Mouse (Mus musculus): ENCODE measurements around the gene Xaf1. TPM values are rescaled to one million over a fixed set of nuclear protein-coding genes. Genes with fewer than 3 reads are reported as not detected.
"Not testable (repeated sequence)": the region's sequence is repeated elsewhere in the genome, so short reads cannot be mapped to it uniquely, and the experiment has no call there.

The Xaf1 gene
- total RNA-seq, 2 experiments from 2014 or later = 8.9 to 10.7 TPM

GRCm38 (mm10) chr11:72308982-72309381, 7.6 kb downstream of the Xaf1 start:
- intact Hi-C loops (cut with DNase I) = no loop called here

GRCm38 (mm10) chr11:72310491-72310890, 9.1 kb downstream of the Xaf1 start:
- intact Hi-C loops (cut with DNase I) = no loop called here
- DNase-seq = no peak

More at GRCm38 (mm10) chr11:72308982-72309381, 7.6 kb downstream of the Xaf1 start:
- DNase-seq = no peak

GRCm38 (mm10) chr11:72311355-72312001, 10.0 kb downstream of the Xaf1 start:
- intact Hi-C loops (cut with DNase I) = no loop called here
- DNase-seq = no peak

GRCm38 (mm10) chr11:72314151-72314895, 12.9 kb downstream of the Xaf1 start, which contains the start of gene Fbxo39:
Fbxo39 (plus strand) TSS chr11:72314444.
- intact Hi-C loops (cut with DNase I) = no loop called here
- DNase-seq = peak in 1 of 2 experiments; percentile 16

GRCm38 (mm10) chr11:72318026-72318425, 16.6 kb downstream of the Xaf1 start:
- intact Hi-C loops (cut with DNase I) = no loop called here
- no peak for DNase-seq

- no peak for DNase-seq
- intact Hi-C loops (cut with DNase I) = loop anchor here (5.0 kb wide), 1 partner anchor 97 kb away; no protein-coding TSS in a partner anchor
These were observed 23.0 kb downstream of the Xaf1 start for GRCm38 (mm10) chr11:72324431-72324830.

- no peak for DNase-seq
- intact Hi-C loops (cut with DNase I) = no loop called here
These were observed 24.3 kb downstream of the Xaf1 start for GRCm38 (mm10) chr11:72325701-72326100.

GRCm38 (mm10) chr11:72332951-72333667, 31.7 kb downstream of the Xaf1 start:
- intact Hi-C loops (cut with DNase I) = no loop called here
- no peak for DNase-seq

- no peak for DNase-seq
- intact Hi-C loops (cut with DNase I) = no loop called here
These were observed 33.2 kb downstream of the Xaf1 start for GRCm38 (mm10) chr11:72334653-72335052.

GRCm38 (mm10) chr11:72336726-72337125, 35.3 kb downstream of the Xaf1 start:
- intact Hi-C loops (cut with DNase I) = no loop called here
- no peak for DNase-seq

GRCm38 (mm10) chr11:72338437-72338871, 37.0 kb downstream of the Xaf1 start:
- DNase-seq = no peak
- intact Hi-C loops (cut with DNase I) = no loop called here

GRCm38 (mm10) chr11:72339716-72340115, 38.3 kb downstream of the Xaf1 start:
- intact Hi-C loops (cut with DNase I) = no loop called here
- DNase-seq = no peak

- intact Hi-C loops (cut with DNase I) = no loop called here
- peak; percentile 49 to 66 for DNase-seq
These were observed 41.3 kb downstream of the Xaf1 start for GRCm38 (mm10) chr11:72342549-72343237.

- intact Hi-C loops (cut with DNase I); DNase-seq: not testable (repeated sequence)
These were observed 41.8 kb downstream of the Xaf1 start for GRCm38 (mm10) chr11:72343238-72343625.

GRCm38 (mm10) chr11:72343904-72344303, 42.5 kb downstream of the Xaf1 start:
- peak; percentile 56 to 75 for DNase-seq

GRCm38 (mm10) chr11:72344486-72344885, 43.1 kb downstream of the Xaf1 start:
- intact Hi-C loops (cut with DNase I) = loop anchor here (1.0 kb wide), 1 partner anchor 84 kb away; no protein-coding TSS in a partner anchor

More at GRCm38 (mm10) chr11:72343904-72344303, 42.5 kb downstream of the Xaf1 start:
- intact Hi-C loops (cut with DNase I) = loop anchor here (1.0 kb wide), 1 partner anchor 84 kb away; no protein-coding TSS in a partner anchor

GRCm38 (mm10) chr11:72348563-72348962, 47.1 kb downstream of the Xaf1 start:
- intact Hi-C loops (cut with DNase I) = no loop called here

More at GRCm38 (mm10) chr11:72344486-72344885, 43.1 kb downstream of the Xaf1 start:
- DNase-seq = no peak

GRCm38 (mm10) chr11:72349016-72349415, 47.6 kb downstream of the Xaf1 start:
- intact Hi-C loops (cut with DNase I) = no loop called here
- DNase-seq = no peak

More at GRCm38 (mm10) chr11:72348563-72348962, 47.1 kb downstream of the Xaf1 start:
- no peak for DNase-seq

GRCm38 (mm10) chr11:72349652-72350051, 48.2 kb downstream of the Xaf1 start:
- no peak for DNase-seq
- intact Hi-C loops (cut with DNase I) = loop anchor here (5.0 to 10.0 kb wide), 2 partner anchors 213 to 375 kb away; no protein-coding TSS in a partner anchor

GRCm38 (mm10) chr11:72352272-72352671, 50.8 kb downstream of the Xaf1 start:
- intact Hi-C loops (cut with DNase I) = loop anchor here (5.0 to 10.0 kb wide), 2 partner anchors 210 to 373 kb away; no protein-coding TSS in a partner anchor
- DNase-seq = no peak
